Mouse (Mus musculus) cerebellum, adult 9-10 months (tissue): ENCODE results near the gene Tmem170.

Experiments
- DNase-seq: peaks from one replicate; pipeline ENCODE4 v3.0.0; 2022

Gene Tmem170

GRCm38 (mm10) chr8:111871278-111871677, 5.3 kb downstream of the Tmem170 start:
- no peak for DNase-seq

GRCm38 (mm10) chr8:111870379-111870778, 6.2 kb downstream of the Tmem170 start:
- no peak for DNase-seq

- DNase-seq: no peak
Observed at GRCm38 (mm10) chr8:111868664-111869063, 7.9 kb downstream of the Tmem170 start.

GRCm38 (mm10) chr8:111865857-111866256, 10.7 kb downstream of the Tmem170 start:
- DNase-seq: no peak

- DNase-seq: no peak
Observed at GRCm38 (mm10) chr8:111865130-111865852, 11.3 kb downstream of the Tmem170 start.

- no peak for DNase-seq
Observed at GRCm38 (mm10) chr8:111864648-111865047, 11.9 kb downstream of the Tmem170 start.

GRCm38 (mm10) chr8:111863280-111863679, 13.3 kb downstream of the Tmem170 start:
- DNase-seq: no peak

- DNase-seq: no peak
Observed at GRCm38 (mm10) chr8:111855977-111856376, 20.6 kb downstream of the Tmem170 start.

- peak; percentile 95 for DNase-seq
Observed at GRCm38 (mm10) chr8:111853861-111854501, 22.6 kb downstream of the Tmem170 start, which contains the start of gene Cfdp1. TSS of gene Cfdp1 (minus strand) at chr8:111854291.

- peak; percentile 46 for DNase-seq
Observed at GRCm38 (mm10) chr8:111853219-111853618, 23.3 kb downstream of the Tmem170 start.

GRCm38 (mm10) chr8:111846746-111847145, 29.8 kb downstream of the Tmem170 start:
- no peak for DNase-seq

- DNase-seq: peak; percentile 39
Observed at GRCm38 (mm10) chr8:111835540-111835939, 41.0 kb downstream of the Tmem170 start.

GRCm38 (mm10) chr8:111834011-111834410, 42.5 kb downstream of the Tmem170 start:
- DNase-seq: no peak

- no peak for DNase-seq
Observed at GRCm38 (mm10) chr8:111832983-111833382, 43.6 kb downstream of the Tmem170 start.

- no peak for DNase-seq
Observed at GRCm38 (mm10) chr8:111831996-111832395, 44.6 kb downstream of the Tmem170 start.

GRCm38 (mm10) chr8:111828595-111828994, 48.0 kb downstream of the Tmem170 start:
- DNase-seq: no peak

- peak; percentile 36 for DNase-seq
Observed at GRCm38 (mm10) chr8:111825219-111825618, 51.3 kb downstream of the Tmem170 start.

- no peak for DNase-seq
Observed at GRCm38 (mm10) chr8:111824334-111824733, 52.2 kb downstream of the Tmem170 start.

- DNase-seq: no peak
Observed at GRCm38 (mm10) chr8:111821199-111821598, 55.4 kb downstream of the Tmem170 start.

- DNase-seq: no peak
Observed at GRCm38 (mm10) chr8:111820691-111821090, 55.9 kb downstream of the Tmem170 start.

- no peak for DNase-seq
Observed at GRCm38 (mm10) chr8:111820018-111820417, 56.5 kb downstream of the Tmem170 start.

GRCm38 (mm10) chr8:111818556-111818955, 58.0 kb downstream of the Tmem170 start:
- DNase-seq: no peak

- DNase-seq: no peak
Observed at GRCm38 (mm10) chr8:111815078-111815477, 61.5 kb downstream of the Tmem170 start.

GRCm38 (mm10) chr8:111813818-111814217, 62.7 kb downstream of the Tmem170 start:
- no peak for DNase-seq
